Mouse (Mus musculus) megakaryocyte progenitor cell, adult 5-6 weeks (primary cell): ENCODE measurements around the gene Zfp960. TPM values are rescaled to one million over a fixed set of nuclear protein-coding genes. Genes with fewer than 3 reads are reported as not detected.
"Not testable (repeated sequence)": the region's sequence is repeated elsewhere in the genome, so short reads cannot be mapped to it uniquely, and the experiment has no call there.

Source experiments
- ATAC-seq: replicated peaks from 2 replicates; pipeline ENCODE4 v1.8.0; 2016; ENCODE audit warnings: mild to moderate bottlenecking, moderate TSS enrichment, inconsistent platforms; ENCODE audit not compliant: poor library complexity
- total RNA-seq, 2 experiments: library from RNA; stranded (forward) in 1 of 2; stranded (reverse) in 1 of 2; fragments of 157-497, 149-512 nt in 1 of 2; fragments of 200-1000 nt in 1 of 2; gene quantifications; 2 replicates each; pipeline versions ENCODE4 v1.2.3 to v1.2.4; 2015 to 2017

Zfp960 gene
- total RNA-seq (2015): 0.29 and 1.1 TPM in 2 replicates
- 0.04 and 0.37 TPM in 2 replicates for total RNA-seq (2017)

DNA sequence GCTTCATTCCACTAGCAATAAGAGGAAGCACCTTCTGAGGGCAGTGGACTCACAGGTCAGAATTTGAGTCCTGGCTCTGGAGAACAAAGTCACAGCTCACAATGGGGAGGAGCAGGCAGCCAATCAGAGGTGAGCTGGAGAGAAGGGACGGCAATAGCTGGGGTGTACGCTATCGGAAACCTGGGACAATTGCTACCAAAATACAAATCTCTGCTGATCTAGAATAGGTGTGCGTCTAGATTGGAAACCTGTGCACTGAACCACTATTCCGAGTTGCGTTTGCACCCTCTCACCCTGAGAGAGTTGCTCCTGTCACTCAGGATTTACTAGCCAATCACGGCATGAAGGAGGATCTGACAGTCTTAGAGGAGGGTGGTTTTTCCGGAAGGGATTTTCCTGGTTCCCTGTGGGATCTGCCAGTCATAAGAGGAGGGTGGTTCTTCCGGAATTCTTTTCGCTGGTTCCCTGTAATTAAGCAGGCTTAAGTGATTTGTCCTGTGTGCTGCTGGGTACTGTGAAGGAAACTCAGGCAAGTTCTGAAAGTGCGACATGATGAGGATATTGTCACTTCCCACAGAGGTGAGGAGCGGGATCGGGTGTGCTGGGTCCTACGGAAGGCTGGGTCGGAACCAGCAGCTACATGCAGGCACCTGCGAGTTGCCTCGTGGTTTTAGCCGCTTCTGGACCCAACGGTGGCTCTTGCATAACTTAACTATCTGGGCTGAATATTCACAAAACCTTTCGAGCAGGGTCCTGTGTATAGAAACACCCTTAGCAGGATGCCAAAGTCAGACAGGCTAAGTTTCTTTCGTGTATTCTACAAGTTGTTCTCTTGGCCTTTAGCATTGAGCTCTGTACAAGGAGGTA is at the start of gene Zfp960:
Gene Zfp960 (plus strand): TSS at position 486 of the 867 bp plus-strand sequence.
- ATAC-seq: peak; percentile 42; the same call in 1 of the 2 replicates

DNA sequence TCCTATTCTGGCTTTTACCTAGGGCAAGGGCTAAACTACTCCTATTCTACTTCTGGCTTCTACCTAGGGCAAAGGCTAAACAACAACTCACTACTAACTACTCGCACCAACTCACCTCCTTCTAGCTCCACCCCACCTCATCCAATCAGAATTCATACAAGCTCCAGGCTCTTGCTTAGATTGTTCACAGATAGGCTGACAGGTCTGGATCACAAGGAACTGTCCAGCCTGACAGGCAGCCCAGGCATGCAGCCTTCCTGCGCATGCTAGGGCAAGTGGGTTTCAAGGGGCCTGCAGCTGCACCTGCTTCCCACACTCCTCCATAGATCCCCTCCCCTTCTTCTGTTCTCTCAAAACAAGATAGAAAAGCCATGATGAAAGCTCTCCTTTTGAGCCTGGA is 45.8 kb upstream of the Zfp960 start:
- ATAC-seq: not testable (repeated sequence)

DNA sequence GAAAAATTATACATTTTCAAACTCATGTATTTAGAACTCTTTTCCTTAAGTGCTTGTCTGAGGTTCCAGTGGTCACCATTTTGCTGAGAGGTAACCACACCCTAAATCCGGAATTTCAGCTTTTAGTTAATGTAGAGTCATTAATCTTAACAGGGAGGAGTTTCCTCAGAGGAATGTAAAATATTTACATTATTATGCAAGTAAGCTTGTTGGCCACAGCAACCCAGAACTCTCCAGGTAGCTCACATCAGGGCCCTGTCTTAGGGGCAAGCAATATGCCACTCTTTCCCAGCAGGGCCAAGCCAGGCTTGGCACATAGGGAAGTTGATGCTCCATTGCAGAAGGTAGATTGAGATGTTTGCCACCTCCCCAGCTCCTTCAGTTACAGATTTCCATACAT is 4.3 kb upstream of the Zfp960 start:
- ATAC-seq: not testable (repeated sequence)

DNA sequence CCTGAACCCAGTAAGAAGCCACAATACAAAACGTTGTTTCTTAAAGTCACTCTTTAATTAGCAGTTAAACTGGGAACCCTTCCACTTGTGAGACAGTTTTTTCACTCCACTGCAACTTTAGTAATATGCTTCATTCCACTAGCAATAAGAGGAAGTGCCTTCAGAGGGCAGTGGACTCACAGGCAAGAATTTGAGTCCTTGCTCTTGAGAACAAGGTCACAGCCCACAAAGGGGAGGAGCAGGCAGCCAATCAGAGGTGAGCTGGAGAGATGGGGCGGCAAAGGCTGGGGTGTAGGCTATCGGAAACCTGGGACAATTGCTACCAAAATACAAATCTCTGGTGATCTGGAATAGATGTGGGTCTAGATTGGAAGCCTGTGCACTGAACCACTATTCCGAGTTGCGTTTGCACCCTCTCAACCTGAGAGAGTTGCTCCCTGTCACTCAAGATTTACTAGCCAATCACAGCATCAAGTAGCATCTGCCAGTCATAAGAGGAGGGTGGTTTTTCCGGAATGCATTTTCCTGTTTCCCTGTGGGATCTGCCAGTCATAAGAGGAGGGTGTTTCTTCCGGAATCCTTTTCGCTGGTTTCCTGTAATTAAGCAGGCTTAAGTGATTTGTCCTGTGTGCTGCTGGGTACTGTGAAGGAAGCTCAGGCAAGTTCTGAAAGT is 57.1 kb downstream of the Zfp960 start, which contains the start of gene Zfp97:
Gene Zfp97 (plus strand): TSS at position 586 of the 673 bp plus-strand sequence.
- peak; percentile 100 for ATAC-seq

Other genes with a start within 250 kb of the Zfp960 start
- gene Zfp97, start 57.3 kb downstream of the Zfp960 start, total RNA-seq (2015): 13.9 and 17.5 TPM in 2 replicates
- gene Zfp97, start 57.3 kb downstream of the Zfp960 start, total RNA-seq (2017): 8.2 and 8.4 TPM in 2 replicates